Mouse (Mus musculus) CH12.LX (cell line): ENCODE results near the gene Jarid2.

Experiments
- CHD1 ChIP-seq: IDR thresholded peaks from 2 replicates; pipeline ENCODE4 v1.6.1; 2012; ENCODE audit warnings: low read depth, low read length, improper control_type of control experiment, inconsistent platforms
- CTCF ChIP-seq, 2 experiments: IDR thresholded peaks in 1 of 2; conservative IDR thresholded peaks in 1 of 2; 2 replicates each; pipeline ENCODE4 v1.5.1; 2011 to 2012; ENCODE audit warnings: low read depth in 2 of 2, low read length in 2 of 2, improper control_type of control experiment in 1 of 2, inconsistent platforms in 1 of 2, mild to moderate bottlenecking in 1 of 2, moderate library complexity in 1 of 2
- EP300 ChIP-seq: IDR thresholded peaks from 2 replicates; pipeline ENCODE4 v1.6.1; 2011; ENCODE audit warnings: low read length, improper control_type of control experiment
- GABPA ChIP-seq: IDR thresholded peaks from 2 replicates; pipeline ENCODE4 v1.6.1; 2012; ENCODE audit warnings: low read depth, low read length, improper control_type of control experiment, inconsistent platforms; ENCODE audit not compliant: insufficient replicate concordance
- HCFC1 ChIP-seq: IDR thresholded peaks from 2 replicates; pipeline ENCODE4 v1.6.1; 2012; ENCODE audit warnings: low read depth, mild to moderate bottlenecking, inconsistent platforms, low read length, improper control_type of control experiment
- IRF4 ChIP-seq: IDR thresholded peaks from 2 replicates; pipeline ENCODE4 v1.6.1; 2014; ENCODE audit warnings: low read depth, mild to moderate bottlenecking, inconsistent platforms, low read length, improper control_type of control experiment
- MAX ChIP-seq: IDR thresholded peaks from 2 replicates; pipeline ENCODE4 v1.6.1; 2011; ENCODE audit warnings: low read length, improper control_type of control experiment
- MEF2A ChIP-seq: IDR thresholded peaks from 2 replicates; pipeline ENCODE4 v1.6.1; 2014; ENCODE audit warnings: low read depth, mild to moderate bottlenecking, inconsistent platforms, low read length, improper control_type of control experiment, borderline replicate concordance
- NRF1 ChIP-seq: IDR thresholded peaks from 2 replicates; pipeline ENCODE4 v1.6.1; 2014; ENCODE audit warnings: low read depth, mild to moderate bottlenecking, inconsistent platforms, low read length, improper control_type of control experiment, moderate library complexity
- POLR2A ChIP-seq: IDR thresholded peaks from 2 replicates; pipeline ENCODE4 v1.6.1; 2011; ENCODE audit warnings: low read depth, mild to moderate bottlenecking, improper control_type of control experiment, low read length
- RCOR1 ChIP-seq: conservative IDR thresholded peaks from 2 replicates; pipeline ENCODE4 v1.6.1; 2012; ENCODE audit warnings: low read depth, mild to moderate bottlenecking, inconsistent platforms, low read length, improper control_type of control experiment
- USF1 ChIP-seq: IDR thresholded peaks from 2 replicates; pipeline ENCODE4 v1.6.1; 2014; ENCODE audit warnings: low read depth, mild to moderate bottlenecking, inconsistent platforms, low read length, improper control_type of control experiment
- ZKSCAN1 ChIP-seq: IDR thresholded peaks from 2 replicates; pipeline ENCODE4 v1.6.1; 2012; ENCODE audit warnings: low read depth, inconsistent platforms, low read length, improper control_type of control experiment, borderline replicate concordance
- ZNF384 ChIP-seq: IDR thresholded peaks from 2 replicates; pipeline ENCODE4 v1.6.1; 2012; ENCODE audit warnings: low read depth, low read length, improper control_type of control experiment, inconsistent platforms

DNA sequence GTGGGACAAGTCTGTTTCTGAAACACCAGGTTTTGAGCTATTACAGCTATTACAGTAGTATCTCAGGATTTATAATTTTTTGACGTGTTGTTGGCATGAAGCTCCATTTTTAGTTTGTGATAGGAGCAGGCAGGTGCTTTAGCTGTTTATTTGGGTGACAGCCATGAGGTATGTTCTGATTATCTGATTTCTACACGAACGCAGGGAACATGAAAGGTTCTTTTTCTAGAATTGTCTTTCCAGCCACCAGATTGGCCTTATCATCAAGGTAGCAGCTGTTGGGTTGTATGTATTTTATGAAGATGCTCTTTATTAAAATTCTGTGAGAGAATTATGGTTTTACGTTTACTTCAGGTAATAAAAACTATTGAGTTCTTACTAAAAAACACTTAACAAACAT is 45.1 kb downstream of the Jarid2 start:
- TF ChIP-seq MAX, result no peak
- TF ChIP-seq RCOR1, result no peak
- TF ChIP-seq USF1, result no peak
- no peak for TF ChIP-seq CTCF (conservative IDR thresholded peaks at IDR 0.05 in 1 of 2, IDR thresholded peaks at IDR 0.05 in 1 of 2; ENCODE audit: low read depth in 2 of 2, low read length in 2 of 2)
- TF ChIP-seq POLR2A, result no peak
- no peak for TF ChIP-seq HCFC1
- no peak for TF ChIP-seq MEF2A
- TF ChIP-seq IRF4, result no peak
- TF ChIP-seq EP300, result no peak
- no peak for TF ChIP-seq ZNF384
- no peak for TF ChIP-seq NRF1
- TF ChIP-seq CHD1, result no peak
- TF ChIP-seq GABPA, result no peak
- no peak for TF ChIP-seq ZKSCAN1
